Mouse (Mus musculus): ENCODE data around the gene Olfr156. TPM values are rescaled to one million over a fixed set of nuclear protein-coding genes. Genes with fewer than 3 reads are reported as not detected.

Gene Olfr156
- total RNA-seq, 2 experiments from 2014 or later, result not detected

Other genes starting within 250 kb of the Olfr156 start
- 10 to 100 TPM; 21.9 to 22.3 TPM for gene Rgp1, start 245.2 kb downstream of the Olfr156 start, total RNA-seq (2021)
- gene Gba2, start 245.0 kb downstream of the Olfr156 start, total RNA-seq (2021), result 1 to 10 TPM; 5.1 to 6.2 TPM
- gene Msmp, start 239.4 kb downstream of the Olfr156 start, total RNA-seq (2021), result under 1 TPM in 1 of 2 experiments, not detected in 1; 0.29 TPM
- gene Npr2, start 192.0 kb downstream of the Olfr156 start, total RNA-seq (2021), result 10 to 100 TPM; 29.5 to 31.4 TPM
- gene Spag8, start 170.3 kb downstream of the Olfr156 start, total RNA-seq (2021), result not detected
- gene Hint2, start 167.4 kb downstream of the Olfr156 start, total RNA-seq (2021), result 10 to 100 TPM; 48.5 to 53.8 TPM
- gene Tmem8b, start 154.9 kb downstream of the Olfr156 start, total RNA-seq (2021), result 1 to 10 TPM; 8.2 to 9.7 TPM
- gene Fam221b, start 154.8 kb downstream of the Olfr156 start, total RNA-seq (2021), result under 1 TPM; 0.16 to 0.20 TPM
- not detected for gene Olfr70, start 123.1 kb downstream of the Olfr156 start, total RNA-seq (2021)
- gene Olfr71, start 113.6 kb downstream of the Olfr156 start, total RNA-seq (2021), result not detected
- 1 to 10 TPM; 1.9 to 2.7 TPM for gene Hrct1, start 96.7 kb downstream of the Olfr156 start, total RNA-seq (2021)
- 1 to 10 TPM; 1.1 to 2.2 TPM for gene Spaar, start 93.9 kb downstream of the Olfr156 start, total RNA-seq (2021)
- not detected for gene Olfr159, start 52.9 kb downstream of the Olfr156 start, total RNA-seq (2021)
- gene Olfr157, start 16.3 kb upstream of the Olfr156 start, total RNA-seq (2021), result not detected
- gene Olfr155, start 27.7 kb upstream of the Olfr156 start, total RNA-seq (2021), result not detected
- gene Reck, start 51.6 kb upstream of the Olfr156 start, total RNA-seq (2021), result 10 to 100 TPM in 1 of 2 experiments, 1 to 10 TPM in 1; 8.6 to 11.1 TPM
- gene Glipr2, start 133.5 kb upstream of the Olfr156 start, total RNA-seq (2021), result 10 to 100 TPM in 1 of 2 experiments, 1 to 10 TPM in 1; 6.8 to 10.2 TPM
- gene Ccin, start 159.6 kb upstream of the Olfr156 start, total RNA-seq (2021), result under 1 TPM in 1 of 2 experiments, not detected in 1; 0.14 TPM
- gene Clta, start 180.6 kb upstream of the Olfr156 start, total RNA-seq (2021), result 10 to 100 TPM; 65.7 to 75.0 TPM